Mouse (Mus musculus) stomach, postnatal 0 days (tissue): ENCODE results near the gene Ptprk.

Source experiments
- CTCF ChIP-seq: IDR thresholded peaks from 2 replicates; pipeline ENCODE4 v1.5.1; 2016; ENCODE audit warnings: antibody characterized with exemption, low read depth, mild to moderate bottlenecking, moderate library complexity
- EP300 ChIP-seq: optimal IDR thresholded peaks from 2 replicates; pipeline ENCODE3; 2016; ENCODE audit warnings: antibody characterized with exemption

GRCm38 (mm10) chr10:28408980-28409379 lies 334.4 kb downstream of the Ptprk start:
- no peak for TF ChIP-seq CTCF
- TF ChIP-seq EP300, result no peak
